Mouse (Mus musculus) liver, embryonic 14.5 days (tissue): ENCODE data around the gene Stk38. TPM values are rescaled to one million over a fixed set of nuclear protein-coding genes. Genes with fewer than 3 reads are reported as not detected.
A peak's percentile ranks its signal among the peaks of the same experiment; 100 is the strongest.

Experiments
- ATAC-seq: fragments of 200-750 bp; cut with Nextera tagmentation; 2 replicates; pipeline ENCODE4 v1.8.0; 2017; ENCODE audit warnings: moderate number of reproducible peaks, mild to moderate bottlenecking, moderate library complexity; ENCODE audit not compliant: insufficient read depth
- DNase-seq, 3 experiments: peaks; one replicate each; pipeline ENCODE4 v3.0.0-alpha.2; 2012 to 2013; ENCODE audit warnings: low read depth in 3 of 3, low spot score in 3 of 3
- H3K27ac ChIP-seq: fragments of 300-500 bp; sonication (generic); 2 replicates; pipeline ENCODE4 v1.5.1; 2014; ENCODE audit warnings: moderate library complexity, mild to moderate bottlenecking, control low read depth, inconsistent platforms
- H3K27me3 ChIP-seq: fragments of 300-500 bp; sonication (generic); 2 replicates; pipeline ENCODE4 v1.6.1; 2014; ENCODE audit warnings: mild to moderate bottlenecking, low read length, moderate library complexity; ENCODE audit not compliant: control insufficient read depth, insufficient read depth
- H3K36me3 ChIP-seq: fragments of 300-500 bp; sonication (generic); replicated peaks from 2 replicates; pipeline ENCODE4 v1.6.1; 2014; ENCODE audit warnings: low read depth; ENCODE audit not compliant: control insufficient read depth, insufficient read depth
- H3K4me1 ChIP-seq, 2 experiments: fragments of 200-500 bp in 1 of 2; fragments of 300-500 bp in 1 of 2; sonication (generic) in 1 of 2; replicated peaks; 2 replicates each; pipeline ENCODE4 v1.6.1; 2012 to 2014; ENCODE audit warnings: antibody characterized with exemption in 1 of 2, inconsistent platforms in 1 of 2, low read length in 1 of 2; ENCODE audit not compliant: control insufficient read depth in 2 of 2, insufficient read depth in 2 of 2
- H3K4me2 ChIP-seq: fragments of 300-500 bp; sonication (generic); 2 replicates; pipeline ENCODE4 v1.6.1; 2014; ENCODE audit warnings: low read depth, mild to moderate bottlenecking, control low read depth, moderate library complexity
- H3K4me3 ChIP-seq, 2 experiments: fragments of 200-500 bp in 1 of 2; fragments of 300-500 bp in 1 of 2; sonication (generic) in 1 of 2; 2 replicates each; pipeline ENCODE4 v1.5.1; 2012 to 2014; ENCODE audit warnings: low read depth in 2 of 2, low read length in 2 of 2, mild to moderate bottlenecking in 2 of 2, control low read depth in 1 of 2, inconsistent platforms in 1 of 2, moderate library complexity in 1 of 2; ENCODE audit not compliant: insufficient read depth in 1 of 2
- H3K9ac ChIP-seq: fragments of 300-500 bp; sonication (generic); replicated peaks from 2 replicates; pipeline ENCODE4 v1.6.1; 2014; ENCODE audit warnings: mild to moderate bottlenecking, control low read depth, moderate library complexity
- H3K9me3 ChIP-seq: fragments of 300-500 bp; sonication (generic); 2 replicates; pipeline ENCODE4 v1.6.1; 2016; ENCODE audit warnings: low read length, mixed read lengths; ENCODE audit not compliant: control insufficient read depth
- CTCF ChIP-seq: IDR thresholded peaks from 2 replicates; pipeline ENCODE4 v1.5.1; 2016; ENCODE audit warnings: antibody characterized with exemption, low read depth, control low read depth
- EP300 ChIP-seq: IDR thresholded peaks from 2 replicates; pipeline ENCODE4 v1.6.1; 2016; ENCODE audit warnings: antibody characterized with exemption, low read depth
- WGBS: fragments of 180-500 bp; shearing (Covaris S2); extraction: QIAGEN DNeasy Blood & Tissue Kit; methylation state at CpG from one replicate; pipeline ENCODE4 v1.1.7; 2014; ENCODE audit not compliant: insufficient replicate concordance; 5-methylcytosine and 5-hydroxymethylcytosine counted together
- polyA plus RNA-seq, 2 experiments: library from polyadenylated mRNA; depleted of rRNA in 1 of 2; stranded (reverse) in 1 of 2; unstranded in 1 of 2; fragments of >200 nt; fragmentation: Nextera tagmentation in 1 of 2; extraction: Ambion mirVana in 1 of 2; gene quantifications; 2 replicates each; pipeline versions ENCODE4 v1.2.1 to v1.2.3; 2012 to 2014

The Stk38 gene
- polyA plus RNA-seq (2012; rRNA removed) (24.5 and 31.8 TPM in 2 replicates), polyA plus RNA-seq (2014; fragmentation: Nextera tagmentation; extraction: Ambion mirVana) (29.2 and 32.7 TPM in 2 replicates)

- no peaks in the 10 kb centered on the region; the same call in 1 of the 2 replicates for H3K36me3 ChIP-seq
- H3K4me2 ChIP-seq, result peak within 1 kb of the TSS; percentile 95
- H3K4me1 ChIP-seq, result peaks cover 19 to 23% of the 10 kb centered on the region in 2 experiments
- no peaks in the 10 kb centered on the region for H3K27me3 ChIP-seq
- no peaks in the 10 kb centered on the region for H3K9me3 ChIP-seq
- under 1% methylated on average over 65 of the region's 65 CpGs for WGBS
- peak within 1 kb of the TSS; percentile 86 for H3K9ac ChIP-seq
- peak within 1 kb of the TSS; percentile 77 to 98 for H3K4me3 ChIP-seq
- ATAC-seq (peak; percentile 93), DNase-seq (peak; percentile 69 to 73 (median 72))
- peak within 1 kb of the TSS; percentile 64 for H3K27ac ChIP-seq
- TF ChIP-seq EP300, result no peak
- TF ChIP-seq CTCF, result no peak
Measured at GRCm38 (mm10) chr17:29007641-29008325, at the start of gene Stk38. Stk38 (minus strand) TSS chr17:29007995.

GRCm38 (mm10) chr17:29057361-29057890 lies 49.6 kb upstream of the Stk38 start:
- Histone ChIP-seq H3K27me3 (no peaks in the 10 kb centered on the region), H3K27ac (no peak overlapping the region), H3K4me1 (peaks cover 0 to 7% of the 10 kb centered on the region in 2 experiments; a peak in 1 of 4 replicates), H3K4me3 (no peak overlapping the region), H3K9me3 (no peaks in the 10 kb centered on the region), H3K9ac (no peak overlapping the region), H3K36me3 (no peaks in the 10 kb centered on the region), H3K4me2 (no peak overlapping the region)
- no peak for DNase-seq
- no peak for ATAC-seq
- TF ChIP-seq EP300, result no peak
- no peak for TF ChIP-seq CTCF
- 63% methylated on average over 11 of the region's 11 CpGs for WGBS

GRCm38 (mm10) chr17:29056699-29057151 lies 48.9 kb upstream of the Stk38 start:
- H3K27me3 ChIP-seq, result no peaks in the 10 kb centered on the region

GRCm38 (mm10) chr17:29056207-29056606 lies 48.4 kb upstream of the Stk38 start:
- 30% methylated on average over 7 of the region's 7 CpGs for WGBS
- DNase-seq (no peak), ATAC-seq (no peak)
- Histone ChIP-seq H3K4me2 (no peak overlapping the region), H3K9me3 (no peaks in the 10 kb centered on the region), H3K27ac (no peak overlapping the region), H3K9ac (no peak overlapping the region), H3K4me3 (no peak overlapping the region), H3K4me1 (peaks cover 0 to 7% of the 10 kb centered on the region in 2 experiments; a peak in 1 of 4 replicates), H3K36me3 (no peaks in the 10 kb centered on the region), H3K27me3 (no peaks in the 10 kb centered on the region)
- TF ChIP-seq EP300, result no peak

More at GRCm38 (mm10) chr17:29056699-29057151, 48.9 kb upstream of the Stk38 start:
- Histone ChIP-seq H3K4me1 (peaks cover 0 to 7% of the 10 kb centered on the region in 2 experiments; a peak in 1 of 4 replicates), H3K27ac (no peak overlapping the region), H3K4me3 (no peak overlapping the region), H3K9ac (no peak overlapping the region), H3K4me2 (no peak overlapping the region), H3K9me3 (no peaks in the 10 kb centered on the region), H3K36me3 (no peaks in the 10 kb centered on the region)
- ATAC-seq (no peak), DNase-seq (no peak)
- WGBS, result 8% methylated on average over 8 of the region's 8 CpGs
- TF ChIP-seq CTCF (no peak), EP300 (no peak)

GRCm38 (mm10) chr17:29055586-29055985 lies 47.8 kb upstream of the Stk38 start:
- DNase-seq, result no peak
- no peak overlapping the region for H3K9ac ChIP-seq
- no peak overlapping the region for H3K27ac ChIP-seq
- no peak overlapping the region for H3K4me2 ChIP-seq
- H3K27me3 ChIP-seq, result no peaks in the 10 kb centered on the region
- no peak for TF ChIP-seq EP300
- TF ChIP-seq CTCF, result no peak
- ATAC-seq, result no peak
- peaks cover 0 to 7% of the 10 kb centered on the region in 2 experiments; a peak in 1 of 4 replicates for H3K4me1 ChIP-seq
- 58% methylated on average over 5 of the region's 5 CpGs for WGBS
- no peak overlapping the region for H3K4me3 ChIP-seq
- H3K36me3 ChIP-seq, result no peaks in the 10 kb centered on the region
- no peaks in the 10 kb centered on the region for H3K9me3 ChIP-seq
